Mouse (Mus musculus): ENCODE measurements around the gene Tgm1. TPM values are rescaled to one million over a fixed set of nuclear protein-coding genes. Genes with fewer than 3 reads are reported as not detected.

The Tgm1 gene
- total RNA-seq, 2 experiments from 2014 or later = 0.85 to 0.96 TPM

DNA sequence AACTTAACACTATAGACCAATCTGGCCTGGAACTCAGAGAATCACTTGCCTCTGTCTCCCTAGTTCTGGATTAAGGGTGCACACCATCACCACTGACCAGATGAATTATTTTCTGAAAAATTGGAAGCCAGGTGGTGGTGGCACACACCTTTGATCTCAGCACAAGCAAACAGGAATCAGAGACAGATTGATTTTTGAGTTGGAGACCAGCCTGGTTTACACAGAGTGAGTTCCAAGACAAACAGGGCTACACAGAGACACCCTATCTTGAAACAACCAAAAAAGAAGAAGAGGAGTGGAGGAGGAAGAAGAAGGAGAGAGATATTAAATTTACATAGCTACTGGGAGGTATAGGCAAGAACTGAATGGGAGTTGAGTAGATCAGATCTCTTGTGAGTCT is 12.5 kb upstream of the Tgm1 start:
- no peak for ATAC-seq (replicated peaks; ENCODE audit: low FRiP score, poor library complexity, severe bottlenecking)

DNA sequence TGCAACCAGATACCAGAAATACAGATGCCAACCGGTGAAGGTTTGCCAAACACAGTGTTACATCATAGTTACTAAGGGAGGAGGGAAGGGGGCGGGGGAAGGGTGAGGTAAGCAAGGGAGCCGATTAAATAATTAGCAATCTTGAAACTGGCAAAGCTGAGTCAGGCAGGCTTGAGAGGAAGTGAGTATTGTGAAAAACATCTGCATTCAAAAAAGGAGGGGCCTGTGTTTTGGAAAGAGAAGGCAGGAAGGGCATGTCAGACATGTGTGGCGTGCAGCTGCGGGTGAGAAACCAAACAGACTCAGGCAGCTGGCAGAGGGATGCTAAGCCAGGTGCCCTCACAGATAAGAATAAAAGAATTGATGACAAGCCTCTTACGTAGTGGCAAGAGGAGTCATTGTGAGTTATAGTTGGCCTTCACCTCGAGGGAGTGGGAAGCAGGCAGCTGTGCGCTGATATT is 10.7 kb upstream of the Tgm1 start:
- no peak for ATAC-seq (replicated peaks; ENCODE audit: low FRiP score, poor library complexity, severe bottlenecking)

DNA sequence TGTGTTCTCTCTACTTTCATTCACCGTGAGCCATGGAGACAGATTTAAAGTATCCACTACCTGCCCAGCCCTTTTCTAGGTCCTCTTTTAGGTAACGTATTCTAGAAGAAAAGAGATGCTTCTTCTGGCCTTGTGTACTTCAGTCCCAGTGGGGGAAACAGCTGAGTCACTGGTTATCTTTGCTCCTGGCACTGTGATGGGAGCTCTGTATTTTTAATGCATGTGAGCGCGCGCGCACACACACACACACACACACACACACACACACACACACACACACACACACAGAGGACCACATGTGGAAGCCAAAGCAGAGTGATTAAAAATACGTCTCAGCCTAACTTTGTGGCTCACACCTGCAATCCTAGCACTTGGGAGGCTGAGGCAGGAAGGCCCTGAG is 9.7 kb upstream of the Tgm1 start:
- peak; percentile 42; the same call in 1 of the 2 replicates for ATAC-seq (replicated peaks; ENCODE audit: low FRiP score, poor library complexity, severe bottlenecking)

DNA sequence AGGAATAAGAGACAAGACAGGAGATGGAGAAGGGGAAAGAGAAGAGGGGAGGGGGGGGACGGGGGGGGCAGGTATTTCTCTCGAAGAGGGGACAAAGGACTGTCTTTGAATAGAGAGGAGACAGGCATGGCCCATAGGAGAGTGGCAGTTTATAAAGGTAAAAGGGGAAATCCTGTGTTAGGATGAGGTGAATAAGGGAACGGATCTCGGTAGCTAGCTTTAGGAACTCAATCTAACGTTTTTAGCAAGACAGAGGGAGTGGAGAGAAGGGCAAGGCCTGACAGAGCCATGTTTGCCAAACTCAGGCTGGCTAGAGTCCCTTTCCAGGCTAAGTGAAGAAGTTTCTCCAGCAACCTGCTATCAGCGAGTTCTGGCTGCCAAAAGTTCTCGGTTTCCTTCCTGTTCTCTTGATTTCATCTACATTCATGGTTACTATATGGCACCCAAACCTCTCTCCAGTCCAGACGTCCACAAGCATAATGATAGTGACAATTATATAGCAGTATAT is 8.8 kb upstream of the Tgm1 start:
- no peak for ATAC-seq (replicated peaks; ENCODE audit: low FRiP score, poor library complexity, severe bottlenecking)

DNA sequence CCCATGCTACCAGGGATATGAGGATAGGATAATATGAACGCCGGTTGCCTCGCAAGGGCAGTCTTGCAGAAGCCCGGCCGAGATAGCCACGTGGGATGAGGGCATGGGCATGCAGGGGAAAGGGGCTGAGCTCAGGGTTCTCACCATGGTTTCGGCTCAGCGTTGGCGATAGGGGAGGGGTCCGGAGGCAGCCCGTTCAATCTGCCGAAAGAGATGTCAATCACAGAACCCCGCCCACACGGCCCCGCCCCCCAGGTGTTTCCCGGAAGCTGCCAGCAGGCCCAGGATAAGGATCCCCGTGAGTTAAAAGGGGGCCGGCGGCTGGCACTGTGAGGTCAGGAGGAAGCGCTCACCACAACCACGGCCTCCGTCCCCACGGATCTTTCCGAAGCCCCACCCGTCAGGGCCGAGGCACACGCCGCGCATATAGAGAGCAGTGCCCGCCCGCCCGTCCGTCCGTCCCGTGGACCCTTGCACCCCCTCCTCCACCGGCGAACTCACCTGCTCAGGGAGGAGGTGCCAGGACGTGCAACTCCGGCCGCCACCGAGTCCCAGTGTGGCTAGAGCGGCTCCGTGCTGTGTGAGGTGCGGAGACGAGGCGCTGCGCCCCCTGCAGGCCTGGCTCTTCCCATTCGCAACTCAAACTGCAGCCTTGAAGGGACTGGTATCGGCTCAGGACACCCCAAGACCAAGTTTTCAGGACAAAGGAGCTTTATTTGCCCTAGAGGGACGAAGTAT is 8.1 kb upstream of the Tgm1 start, which contains the start of gene Rabggta:
Gene Rabggta, minus strand, starts transcription at position 564 of the 738 bp plus-strand sequence.
- peak; percentile 93 for ATAC-seq (replicated peaks; ENCODE audit: low FRiP score, poor library complexity, severe bottlenecking)

DNA sequence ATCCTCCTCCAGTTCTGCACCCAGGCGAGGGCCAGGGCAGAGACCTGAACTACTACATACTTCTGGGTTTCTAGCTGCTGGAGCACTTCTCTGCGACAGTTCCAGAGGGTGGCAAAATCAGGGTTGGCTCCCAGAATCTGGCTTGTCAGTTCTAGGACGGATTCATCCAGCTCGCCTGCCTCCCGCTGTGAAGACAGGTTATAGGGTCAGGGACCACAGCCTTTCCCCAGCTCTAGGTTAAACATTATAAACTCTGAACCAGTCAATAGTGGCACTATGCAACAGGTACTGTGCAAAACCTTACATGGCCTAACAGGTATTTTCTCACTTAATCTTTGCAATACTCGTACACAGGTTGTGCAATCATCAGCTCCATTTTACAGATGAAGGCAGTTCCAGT is 7.3 kb upstream of the Tgm1 start:
- no peak for ATAC-seq (replicated peaks; ENCODE audit: low FRiP score, poor library complexity, severe bottlenecking)

DNA sequence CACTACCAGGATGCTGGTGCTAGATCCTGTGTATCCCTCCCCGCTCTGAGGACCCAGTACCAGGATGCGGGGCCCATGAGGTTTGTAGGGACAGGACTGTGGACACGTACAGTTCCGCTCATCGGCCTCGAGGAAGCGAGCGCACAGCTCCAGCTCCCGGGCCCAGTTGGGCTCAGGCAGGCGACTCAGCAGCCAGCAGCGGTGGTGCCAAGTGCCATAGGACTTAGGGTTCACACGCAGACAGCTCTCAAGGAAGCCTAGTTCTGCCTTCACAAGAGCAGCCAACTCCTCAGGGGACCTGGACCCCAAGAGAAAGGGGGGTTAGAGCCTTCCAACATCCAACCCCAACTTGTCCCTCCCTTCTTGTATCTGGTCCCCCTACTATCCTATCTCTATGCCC is 6.9 kb upstream of the Tgm1 start:
- no peak for ATAC-seq (replicated peaks; ENCODE audit: low FRiP score, poor library complexity, severe bottlenecking)

DNA sequence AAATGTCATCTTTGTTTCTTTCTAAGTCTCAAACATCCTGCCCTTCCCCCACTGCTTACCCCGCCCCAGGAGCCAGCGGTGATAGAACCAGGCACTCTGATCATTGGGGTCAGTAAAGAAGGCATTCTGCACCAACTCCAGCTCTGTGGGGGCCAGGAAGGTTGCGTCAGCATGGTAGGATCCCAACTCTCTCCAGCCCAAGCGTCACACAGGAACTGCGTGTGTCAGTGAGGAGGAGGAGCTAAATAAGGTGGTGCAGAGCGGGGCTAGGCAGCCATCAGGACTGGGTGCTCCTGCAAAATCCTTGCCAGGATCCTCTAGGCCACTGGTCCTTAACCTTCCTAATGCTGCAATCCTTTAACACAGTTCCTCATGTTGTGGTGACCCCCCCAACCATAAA is 6.0 kb upstream of the Tgm1 start:
- no peak for ATAC-seq (replicated peaks; ENCODE audit: low FRiP score, poor library complexity, severe bottlenecking)

DNA sequence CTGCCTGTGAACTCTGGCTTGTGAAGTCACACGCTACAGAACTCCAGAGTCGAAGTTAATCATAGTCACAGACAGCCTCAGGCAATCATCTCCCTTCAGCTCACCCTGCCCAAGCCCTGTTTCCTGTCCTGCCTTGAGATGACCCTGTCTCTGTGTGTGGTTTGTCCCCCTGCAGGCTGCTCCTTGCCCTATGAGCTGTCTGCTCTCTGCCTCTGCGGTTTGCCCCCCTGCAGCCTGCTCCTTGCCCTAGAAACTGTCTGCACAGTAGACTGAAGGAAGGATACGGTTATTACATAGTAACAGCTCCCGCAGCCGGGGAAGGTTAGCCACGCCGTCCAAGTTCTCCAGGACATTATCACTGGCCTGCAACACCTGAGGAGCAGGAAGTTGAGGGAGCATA is 3.2 kb upstream of the Tgm1 start:
- no peak for ATAC-seq (replicated peaks; ENCODE audit: low FRiP score, poor library complexity, severe bottlenecking)

DNA sequence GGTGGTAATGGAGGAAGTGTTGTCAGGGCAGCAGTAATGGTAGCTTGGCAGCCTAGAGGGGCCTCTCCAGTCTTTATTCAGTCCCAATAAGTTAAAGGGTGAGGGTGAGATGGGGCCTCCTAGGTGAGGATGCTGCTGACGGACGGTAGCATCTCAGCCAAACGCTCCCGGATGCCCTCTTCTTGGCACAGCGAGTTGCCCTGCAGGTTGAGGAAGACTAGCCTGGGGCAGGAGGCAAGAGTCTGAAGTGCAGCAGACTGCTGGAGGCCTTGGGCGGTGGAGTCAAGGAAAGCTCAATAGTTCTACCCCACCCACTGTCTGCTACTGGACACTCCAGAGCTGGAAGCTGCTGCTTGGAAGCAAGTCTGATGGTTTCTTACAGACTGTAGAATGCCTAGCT is 2.5 kb upstream of the Tgm1 start:
- ATAC-seq (replicated peaks; ENCODE audit: low FRiP score, poor library complexity, severe bottlenecking) = no peak

DNA sequence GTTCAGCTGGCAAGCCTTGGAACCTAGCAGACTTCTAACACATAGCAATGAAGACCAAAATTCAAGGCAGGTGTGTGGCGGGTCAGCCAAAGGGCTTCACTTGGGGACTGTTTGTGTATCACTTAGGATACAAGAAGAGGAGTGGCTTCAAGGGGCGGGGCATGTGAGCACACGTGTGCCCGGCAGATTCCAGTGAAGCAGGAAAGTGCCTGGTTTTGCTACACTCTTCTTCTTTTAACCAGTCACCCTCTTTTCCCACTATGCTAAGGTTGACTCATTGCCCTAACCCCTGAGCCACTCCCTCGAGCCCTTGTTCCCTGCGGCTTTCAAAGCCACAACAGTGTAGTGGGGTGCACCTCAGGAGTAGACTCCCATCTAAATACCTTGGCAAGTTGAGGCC is 1.2 kb upstream of the Tgm1 start:
- no peak for ATAC-seq (replicated peaks; ENCODE audit: low FRiP score, poor library complexity, severe bottlenecking)

DNA sequence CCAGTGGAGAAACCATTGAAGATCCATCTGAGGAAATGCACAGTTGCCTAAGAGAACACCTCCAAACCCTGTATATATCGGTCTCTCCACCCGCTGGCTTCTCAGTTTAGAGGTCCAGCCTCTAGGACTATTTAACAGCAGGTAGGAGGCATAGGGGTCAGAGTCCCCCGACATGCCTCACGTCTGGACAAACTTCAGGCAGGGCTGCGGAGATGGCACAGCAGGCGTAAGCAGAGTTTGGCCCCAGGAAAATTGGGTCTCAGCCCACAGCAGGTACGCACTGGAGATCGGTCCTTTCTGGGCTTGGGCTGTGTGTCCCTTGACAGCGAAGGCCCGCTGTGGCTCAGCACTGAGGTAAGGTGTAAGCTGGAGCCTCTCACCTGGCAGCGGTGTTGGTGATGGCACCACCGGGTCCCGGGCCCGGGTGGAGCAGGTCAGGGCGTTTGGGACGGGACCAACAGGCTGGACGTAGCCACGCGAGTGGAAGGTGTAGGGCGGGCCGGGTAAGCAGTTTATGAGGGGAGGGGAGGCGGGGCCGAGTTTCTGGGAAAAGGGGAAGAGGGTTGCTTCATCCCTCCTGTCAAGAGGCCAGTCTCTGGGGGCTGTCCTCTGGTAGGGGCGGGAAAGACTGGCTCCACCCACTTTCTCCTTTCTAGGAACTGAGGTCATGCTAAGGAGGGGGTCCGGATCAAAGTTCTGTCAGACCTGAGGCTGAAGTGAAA is 558 bp downstream of the Tgm1 start:
- no peak for ATAC-seq (replicated peaks; ENCODE audit: low FRiP score, poor library complexity, severe bottlenecking)

DNA sequence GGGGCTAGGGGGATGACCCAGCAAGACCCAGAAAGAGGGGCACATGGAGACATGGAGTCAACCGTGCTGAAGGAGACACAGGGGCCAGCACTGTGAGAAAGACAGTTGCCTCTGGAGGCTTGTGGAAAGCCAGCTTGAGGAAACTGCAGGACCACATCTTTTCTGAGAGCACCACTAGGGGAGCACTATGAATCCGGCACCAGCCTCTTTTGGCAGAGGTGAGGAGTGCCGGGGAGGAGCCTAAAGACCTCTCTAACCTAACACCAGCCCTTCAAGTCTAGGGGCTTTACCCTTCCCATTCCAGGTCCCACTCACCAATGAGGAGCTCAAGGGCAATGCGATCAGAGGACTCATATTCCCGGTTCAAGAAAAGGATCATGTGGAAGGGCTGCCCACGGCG is 1.9 kb downstream of the Tgm1 start:
- no peak for ATAC-seq (replicated peaks; ENCODE audit: low FRiP score, poor library complexity, severe bottlenecking)

DNA sequence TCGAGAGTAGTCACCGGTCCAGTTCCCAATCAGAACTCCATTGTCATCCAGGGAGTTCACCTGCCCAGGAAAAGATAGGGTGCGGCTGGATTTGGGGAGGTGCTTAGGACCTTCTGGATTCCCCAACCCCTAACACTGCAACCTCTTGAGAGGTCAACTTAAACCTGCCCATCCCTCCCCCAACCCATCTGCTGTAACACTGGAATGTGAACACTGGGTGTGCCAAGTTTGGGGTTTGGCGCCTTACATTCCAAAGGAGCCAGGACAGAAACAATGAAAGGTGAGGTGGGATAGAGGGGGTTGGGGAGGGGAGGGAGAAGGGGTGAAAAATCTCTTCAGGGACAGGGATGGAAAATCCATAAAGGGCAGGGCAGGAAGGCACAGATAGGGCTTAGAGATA is 4.2 kb downstream of the Tgm1 start:
- ATAC-seq (replicated peaks; ENCODE audit: low FRiP score, poor library complexity, severe bottlenecking) = no peak

DNA sequence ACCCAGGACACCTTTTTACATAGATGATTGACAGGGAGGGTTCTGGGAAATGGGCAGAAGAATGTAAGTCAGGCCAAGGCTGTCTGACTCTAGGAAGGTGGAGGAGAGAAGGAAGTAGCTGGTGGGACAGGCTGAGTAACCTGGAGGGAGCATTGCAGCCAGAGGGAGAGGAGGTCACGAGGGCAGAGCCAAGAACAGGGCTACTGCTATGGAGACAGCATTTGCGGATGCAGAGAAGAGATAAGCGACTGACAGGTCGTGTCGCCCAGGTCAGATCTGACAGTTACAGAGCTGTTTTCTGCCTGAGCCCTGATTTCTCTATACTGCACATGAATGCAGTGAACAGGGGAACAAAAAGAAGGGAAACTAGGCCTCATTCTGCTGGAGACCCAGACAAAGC is 6.3 kb downstream of the Tgm1 start:
- ATAC-seq (replicated peaks; ENCODE audit: low FRiP score, poor library complexity, severe bottlenecking) = no peak

DNA sequence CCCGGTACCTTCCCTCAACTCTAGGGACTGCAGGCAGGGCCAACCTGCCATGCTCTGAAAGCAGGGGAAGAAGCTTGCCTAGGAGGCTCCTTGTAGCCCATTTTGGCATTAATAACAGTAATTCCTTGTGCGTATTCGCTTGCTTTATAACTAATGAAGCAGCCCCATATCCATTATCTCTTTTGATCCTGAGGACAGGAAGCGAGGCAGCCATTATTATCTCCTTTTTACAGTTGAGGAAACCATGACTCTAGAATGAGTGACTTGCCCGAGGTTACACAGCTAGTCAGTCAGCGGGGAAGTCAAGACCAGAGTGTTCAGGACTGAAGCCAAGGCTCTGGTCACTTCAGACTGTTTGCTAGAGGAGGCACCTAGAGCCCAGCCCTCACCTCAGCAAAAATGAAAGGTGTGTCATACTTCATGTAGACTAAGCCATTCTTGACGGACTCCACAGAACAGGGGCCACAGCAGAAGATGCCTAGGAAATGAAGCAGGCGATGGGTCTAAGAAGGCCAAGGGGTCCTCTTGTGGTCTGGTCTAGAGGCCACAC is 7.6 kb downstream of the Tgm1 start:
- no peak for ATAC-seq (replicated peaks; ENCODE audit: low FRiP score, poor library complexity, severe bottlenecking)

DNA sequence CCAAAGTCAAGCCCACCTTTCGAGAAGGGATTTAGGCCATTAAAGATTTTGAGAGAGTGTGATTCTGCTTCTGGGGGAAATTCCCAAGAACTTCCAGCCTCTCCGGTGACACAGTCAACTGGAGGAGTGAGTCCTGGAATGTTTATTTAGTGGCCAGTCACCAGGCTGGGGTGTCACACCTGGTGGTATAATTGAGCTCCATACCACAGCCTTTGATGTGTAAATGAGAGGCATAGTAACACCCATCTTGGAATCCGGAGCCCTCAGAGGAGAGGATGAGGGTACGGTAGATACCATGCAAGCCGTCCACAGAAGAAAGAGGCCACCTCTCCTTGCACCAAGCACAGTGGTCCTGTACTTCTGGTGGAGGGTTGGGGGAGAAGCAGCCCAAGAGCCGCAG is 11.0 kb downstream of the Tgm1 start:
- ATAC-seq (replicated peaks; ENCODE audit: low FRiP score, poor library complexity, severe bottlenecking) = no peak

DNA sequence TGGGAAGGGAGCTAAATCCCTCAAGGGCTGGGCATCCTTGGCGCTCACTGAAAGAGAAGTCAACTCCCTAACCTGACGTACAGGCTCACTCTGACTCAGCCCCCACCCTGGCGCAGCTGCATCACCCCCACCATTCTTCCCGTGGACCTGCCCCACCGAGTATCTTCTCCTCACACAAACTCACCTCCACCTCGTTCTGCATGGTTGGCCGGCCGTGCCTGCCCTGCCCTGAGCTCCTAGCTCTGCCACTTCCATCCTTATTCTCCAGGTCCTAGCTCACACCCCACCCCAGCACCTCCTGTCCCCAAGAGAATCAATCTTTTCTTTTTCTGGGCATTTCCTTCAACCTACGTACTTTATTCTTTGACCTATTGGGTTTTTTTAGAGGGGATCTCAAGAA is 12.6 kb downstream of the Tgm1 start:
- ATAC-seq (replicated peaks; ENCODE audit: low FRiP score, poor library complexity, severe bottlenecking) = no peak

DNA sequence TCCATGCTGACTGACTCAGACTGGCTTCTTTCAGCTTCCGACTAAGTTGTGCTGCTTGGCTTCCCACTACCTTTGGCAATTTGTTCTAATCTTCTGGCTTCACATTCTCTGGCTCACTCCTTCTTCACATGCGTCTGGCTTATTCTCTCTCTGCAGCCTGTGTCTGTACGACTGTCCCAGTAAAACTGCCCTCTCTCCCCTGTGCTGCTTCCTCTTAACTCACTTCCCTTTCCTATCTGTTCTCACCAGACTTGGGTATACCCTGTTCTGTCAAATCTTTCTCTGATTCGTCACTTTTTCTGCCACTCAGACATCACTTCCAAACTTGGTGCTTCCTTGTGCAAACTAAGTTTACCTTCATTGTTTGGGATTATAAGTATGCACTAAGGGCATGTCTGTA is 16.5 kb downstream of the Tgm1 start:
- ATAC-seq (replicated peaks; ENCODE audit: low FRiP score, poor library complexity, severe bottlenecking) = no peak

DNA sequence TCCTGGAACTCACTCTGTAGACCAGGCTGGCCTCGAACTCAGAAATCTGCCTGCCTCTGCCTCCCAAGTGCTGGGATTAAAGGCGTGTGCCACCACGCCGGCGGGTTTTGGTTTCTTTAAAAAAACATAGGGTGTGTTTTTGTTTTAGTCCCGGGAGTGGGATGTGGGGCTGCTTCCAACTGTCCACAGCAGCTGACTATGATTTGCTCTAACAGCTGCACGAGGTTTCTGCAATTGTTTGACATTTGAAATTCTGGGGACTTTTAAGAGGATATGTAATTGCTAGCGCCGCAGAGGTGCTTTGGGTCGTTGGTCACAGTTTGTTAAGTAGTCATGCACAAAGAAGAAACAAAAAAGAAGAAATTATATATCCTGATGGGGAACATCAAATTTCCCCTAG is 24.3 kb downstream of the Tgm1 start:
- ATAC-seq (replicated peaks; ENCODE audit: low FRiP score, poor library complexity, severe bottlenecking) = no peak

DNA sequence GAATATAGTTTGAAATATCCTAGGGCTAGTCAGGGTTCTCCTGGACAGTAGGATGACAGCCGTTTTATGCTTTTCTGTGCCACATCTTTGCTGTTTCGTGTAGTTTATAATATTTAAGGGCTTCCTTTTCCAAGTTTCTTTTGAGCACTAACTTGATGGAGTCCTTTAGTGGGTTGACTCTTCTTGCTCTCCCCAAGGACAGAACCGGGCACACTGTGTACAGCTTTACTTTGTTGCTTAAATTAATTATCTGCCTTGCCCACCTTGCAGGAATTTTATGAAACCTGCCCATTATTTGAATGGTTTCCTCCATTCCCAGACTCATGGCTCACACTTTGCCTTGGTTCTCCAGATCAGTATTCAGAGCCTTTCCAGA is 31.6 kb downstream of the Tgm1 start:
- ATAC-seq (replicated peaks; ENCODE audit: low FRiP score, poor library complexity, severe bottlenecking) = peak; percentile 37

Measured in erythroblast, adult 5-6 weeks (primary cell).